ENCODE assay signal across 8 mouse cellular contexts in the genomic region with DNA sequence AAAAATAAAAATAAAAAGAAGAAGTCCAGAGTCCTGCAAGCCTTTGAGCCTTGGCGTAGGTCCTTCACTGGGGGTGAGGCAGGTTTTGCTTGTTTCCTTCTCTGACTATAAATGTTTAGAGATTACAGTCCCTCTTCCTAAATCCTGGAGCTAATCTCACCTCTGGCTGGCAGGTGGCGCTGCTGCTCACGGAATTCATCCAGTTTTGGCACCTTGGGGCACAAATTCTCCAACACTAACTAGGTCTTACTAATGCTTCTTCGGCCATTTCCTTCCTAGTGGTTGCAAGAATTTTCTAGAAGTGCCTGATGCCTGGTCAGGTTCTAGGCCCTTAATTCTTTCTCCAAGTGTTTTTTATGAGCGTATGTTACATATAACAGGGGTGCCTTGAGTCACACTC. TPM values are rescaled to one million over a fixed set of nuclear protein-coding genes. Genes with fewer than 3 reads are reported as not detected.
DNase-seq lines count a peak whose midpoint lies in the region; ATAC-seq and TF ChIP-seq lines count a peak whose summit lies in the region.

No protein-coding gene starts in this region.

- H3K79me3 ChIP-seq in C2C12 (ENCODE audit: low read depth) = peaks cover 3% of the 10 kb centered on the region

- H3K4me2 ChIP-seq in midbrain, postnatal 0 days (ENCODE audit: low read depth, low read length, poor library complexity, severe bottlenecking) = no peak overlapping the region

- TF ChIP-seq CTCF in C2C12 (IDR thresholded peaks at IDR 0.05; ENCODE audit: control insufficient read depth, insufficient read depth, insufficient read length) = peak; percentile 53
- TF ChIP-seq CTCF in gastrocnemius, adult 2 months (IDR thresholded peaks at IDR 0.05) = peak; percentile 80
- peak; percentile 86 for TF ChIP-seq CTCF in layer of hippocampus, adult 2 months (conservative IDR thresholded peaks at IDR 0.05)
- TF ChIP-seq CTCF in midbrain, postnatal 0 days (IDR thresholded peaks at IDR 0.05) = peak; percentile 79

- no peak for ATAC-seq in midbrain, postnatal 0 days (ENCODE audit: low FRiP score)

- no peak overlapping the region for H3K4me3 ChIP-seq in C2C12 (ENCODE audit: insufficient read depth, poor library complexity, severe bottlenecking)
- H3K4me3 ChIP-seq in gastrocnemius, adult 2 months = no peak overlapping the region
- H3K4me3 ChIP-seq in layer of hippocampus, adult 2 months = no peak overlapping the region
- no peak overlapping the region for H3K4me3 ChIP-seq in midbrain, postnatal 0 days (ENCODE audit: low read depth, low read length)

- H3K27me3 ChIP-seq in C2C12 (ENCODE audit: control insufficient read depth, insufficient read depth, insufficient read length) = no peaks in the 10 kb centered on the region
- no peaks in the 10 kb centered on the region for H3K27me3 ChIP-seq in midbrain, postnatal 0 days (ENCODE audit: insufficient read depth, low read length)

- no peak overlapping the region for H3ac ChIP-seq in C2C12 (ENCODE audit: control insufficient read depth, insufficient read length, low read depth)

- intact Hi-C loops in heart, postnatal 25 days (cut with DNase I) = loop anchor here (1.0 to 5.0 kb wide), 3 partner anchors 116 to 224 kb away; no protein-coding TSS in a partner anchor
- intact Hi-C loops in gastrocnemius, adult 2 months (cut with DNase I) = loop anchor here (1.0 to 2.0 kb wide), 2 partner anchors 116 to 139 kb away; no protein-coding TSS in a partner anchor

- H3K27ac ChIP-seq in gastrocnemius, adult 2 months = peak overlapping the region; percentile 83
- no peak overlapping the region for H3K27ac ChIP-seq in layer of hippocampus, adult 2 months
- no peak overlapping the region for H3K27ac ChIP-seq in midbrain, postnatal 0 days (ENCODE audit: low read depth, low read length)

- H3K9ac ChIP-seq in midbrain, postnatal 0 days (replicated peaks; ENCODE audit: low read length, poor library complexity, severe bottlenecking) = no peak overlapping the region

- H3K9me3 ChIP-seq in midbrain, postnatal 0 days (ENCODE audit: low read length) = no peaks in the 10 kb centered on the region

- peak; percentile 70 to 84 for DNase-seq in heart, adult 18-20 months
- DNase-seq in heart, postnatal 25 days (ENCODE audit: low spot score) = no peak
- DNase-seq in brain, adult 2 months (ENCODE audit: low read depth, low spot score) = peak; percentile 84
- DNase-seq in gastrocnemius, adult 2 months = peak; percentile 73
- DNase-seq in layer of hippocampus, adult 2 months (ENCODE audit: low spot score in 2 of 2) = peak; percentile 35 to 61
- peak; percentile 66 for DNase-seq in midbrain, postnatal 0 days (ENCODE audit: low spot score)
- DNase-seq in thymus, postnatal 10 days (ENCODE audit: low spot score in 2 of 2) = peak; percentile 39 to 67

- H3K79me2 ChIP-seq in C2C12 (ENCODE audit: control insufficient read depth, insufficient read depth) = peaks cover 6% of the 10 kb centered on the region

- H3K4me1 ChIP-seq in midbrain, postnatal 0 days (ENCODE audit: insufficient read depth, low read length) = no peaks in the 10 kb centered on the region

- H3K36me3 ChIP-seq in C2C12 (ENCODE audit: control insufficient read depth, insufficient read depth) = peaks cover 39% of the 10 kb centered on the region
- peaks cover 56% of the 10 kb centered on the region for H3K36me3 ChIP-seq in midbrain, postnatal 0 days (ENCODE audit: insufficient read depth, low read length)

- 41% methylated on average over 5 of the region's 5 CpGs for WGBS in midbrain, postnatal 0 days

TF ChIP-seq in C2C12, 6 proteins besides CTCF, POLR2A, EP300 and RAD21:
- no peak for TF ChIP-seq MAX (IDR thresholded peaks at IDR 0.05)
- no peak for TF ChIP-seq USF1 (IDR thresholded peaks at IDR 0.05; ENCODE audit: low read depth)
- TF ChIP-seq CEBPB (IDR thresholded peaks at IDR 0.05; ENCODE audit: low read depth) = no peak
- TF ChIP-seq MYOG (IDR thresholded peaks at IDR 0.05; ENCODE audit: control insufficient read depth, extremely low read depth, insufficient read length) = no peak
- TF ChIP-seq FOSL1 (IDR thresholded peaks at IDR 0.05; ENCODE audit: insufficient read depth, low read length, poor library complexity, severe bottlenecking) = no peak
- no peak for TF ChIP-seq MYOD1 (IDR thresholded peaks at IDR 0.05; ENCODE audit: control insufficient read depth, insufficient read length, low read depth)

RNA-seq across cellular contexts. Expression of a gene that starts 9.8 kb away (rescaled TPM):
- total RNA-seq in heart, adult 18-20 months (2021) = 10 to 100 TPM; 13.2 to 13.5 TPM
- total RNA-seq in heart, postnatal 25 days (2021) = 10 to 100 TPM; 11.9 to 13.0 TPM
- polyA plus RNA-seq in C2C12 (2012; fragmentation: generic; extraction: Trizol) = 14.9 TPM
- 10 to 100 TPM; 10.9 to 11.7 TPM for total RNA-seq in gastrocnemius, adult 2 months (2021)
- 10 to 100 TPM; 39.9 to 43.2 TPM for total RNA-seq in layer of hippocampus, adult 2 months (2021)
- 30.1 and 36.9 TPM in 2 replicates for total RNA-seq in midbrain, postnatal 0 days (2014; rRNA removed)
- 21.4 and 21.6 TPM in 2 replicates for polyA plus RNA-seq in midbrain, postnatal 0 days (2015; fragmentation: Nextera tagmentation; extraction: Ambion mirVana)

RNA-seq across cellular contexts. Expression of a gene that starts 27.3 kb away (rescaled TPM):
- total RNA-seq in heart, adult 18-20 months (2021) = 10 to 100 TPM; 13.3 to 19.6 TPM
- 10 to 100 TPM; 16.7 to 22.5 TPM for total RNA-seq in heart, postnatal 25 days (2021)
- polyA plus RNA-seq in C2C12 (2012; fragmentation: generic; extraction: Trizol) = not detected
- 1 to 10 TPM; 3.8 to 4.8 TPM for total RNA-seq in gastrocnemius, adult 2 months (2021)
- total RNA-seq in layer of hippocampus, adult 2 months (2021) = 1 to 10 TPM; 2.4 to 2.9 TPM
- total RNA-seq in midbrain, postnatal 0 days (2014; rRNA removed) = 3.9 TPM in 2 replicates
- 2.3 and 2.6 TPM in 2 replicates for polyA plus RNA-seq in midbrain, postnatal 0 days (2015; fragmentation: Nextera tagmentation; extraction: Ambion mirVana)

RNA-seq across cellular contexts. Expression of a gene that starts 27.3 kb away (rescaled TPM):
- total RNA-seq in heart, adult 18-20 months (2021) = not detected
- total RNA-seq in heart, postnatal 25 days (2021) = not detected
- polyA plus RNA-seq in C2C12 (2012; fragmentation: generic; extraction: Trizol) = 0.55 TPM
- not detected for total RNA-seq in gastrocnemius, adult 2 months (2021)
- total RNA-seq in layer of hippocampus, adult 2 months (2021) = 1 to 10 TPM; 5.9 to 7.1 TPM
- total RNA-seq in midbrain, postnatal 0 days (2014; rRNA removed) = 24.5 and 32.7 TPM in 2 replicates
- 37.7 and 43.7 TPM in 2 replicates for polyA plus RNA-seq in midbrain, postnatal 0 days (2015; fragmentation: Nextera tagmentation; extraction: Ambion mirVana)

RNA-seq across cellular contexts. Expression of a gene that starts 52.7 kb away (rescaled TPM):
- 1 to 10 TPM; 4.0 to 7.0 TPM for total RNA-seq in heart, adult 18-20 months (2021)
- total RNA-seq in heart, postnatal 25 days (2021) = 1 to 10 TPM; 7.2 to 9.3 TPM
- 60.7 TPM for polyA plus RNA-seq in C2C12 (2012; fragmentation: generic; extraction: Trizol)
- total RNA-seq in gastrocnemius, adult 2 months (2021) = 10 to 100 TPM; 30.1 to 90.4 TPM
- 1 to 10 TPM; 6.5 to 8.9 TPM for total RNA-seq in layer of hippocampus, adult 2 months (2021)
- 9.5 and 18.7 TPM in 2 replicates for total RNA-seq in midbrain, postnatal 0 days (2014; rRNA removed)
- 10.2 and 13.5 TPM in 2 replicates for polyA plus RNA-seq in midbrain, postnatal 0 days (2015; fragmentation: Nextera tagmentation; extraction: Ambion mirVana)

Comparison
In these comparisons a context has a peak if more than half of its experiments do, and no peak if none do; other contexts are left out.
1. RNA of a gene that starts 27.3 kb away (total RNA-seq): 24.5 to 32.7 TPM in midbrain, postnatal 0 days and 5.9 to 7.1 TPM in layer of hippocampus, adult 2 months; not detected in heart, adult 18-20 months, not detected in heart, postnatal 25 days and not detected in gastrocnemius, adult 2 months; every median in the first group is over 4 times any median in the second.
2. Peak in every context shown above with its lines, with median percentiles within 50 percentile points of each other: CTCF ChIP-seq.